Mouse (Mus musculus): Measurements from ENCODE around the gene Slc24a3. TPM values are rescaled to one million over a fixed set of nuclear protein-coding genes. Genes with fewer than 3 reads are reported as not detected.

Gene Slc24a3
- total and polyA plus RNA-seq, 2 experiments = 0.09 to 0.33 TPM

GRCm38 (mm10) chr2:145588009-145588737, 420.6 kb downstream of the Slc24a3 start:
- H3K4me3 ChIP-seq (ENCODE audit: insufficient read depth, low read depth, low read length) = no peak overlapping the region
- H3K36me3 ChIP-seq (ENCODE audit: control insufficient read depth, insufficient read depth, low read length) = no peaks in the 10 kb centered on the region
- H3K27ac ChIP-seq (replicated peaks; ENCODE audit: insufficient read depth, low read depth, low read length) = no peak overlapping the region
- H3K9ac ChIP-seq (ENCODE audit: low read depth, low read length) = no peak overlapping the region
- DNase-seq (ENCODE audit: extremely low read depth, low read depth, low spot score) = peak; percentile 24
- TF ChIP-seq CTCF (IDR thresholded peaks at IDR 0.05; ENCODE audit: low read depth, low read length) (peak; percentile 42), POLR2A (IDR thresholded peaks at IDR 0.05; ENCODE audit: extremely low read depth, insufficient read depth, low read length) (no peak)
- no peaks in the 10 kb centered on the region for H3K27me3 ChIP-seq (ENCODE audit: control insufficient read depth, insufficient read depth, low read length)
- no peaks in the 10 kb centered on the region for H3K79me2 ChIP-seq (ENCODE audit: control insufficient read depth, insufficient read depth, low read length)
- WGBS = 62% methylated on average over 8 of the region's 8 CpGs
- no peaks in the 10 kb centered on the region for H3K4me1 ChIP-seq (ENCODE audit: control insufficient read depth, insufficient read depth, low read length)

- Histone ChIP-seq H3K36me3 (ENCODE audit: control insufficient read depth, insufficient read depth, low read length) (no peaks in the 10 kb centered on the region), H3K4me1 (ENCODE audit: control insufficient read depth, insufficient read depth, low read length) (no peaks in the 10 kb centered on the region; the same call in 1 of the 2 replicates), H3K4me3 (ENCODE audit: insufficient read depth, low read depth, low read length) (no peak overlapping the region), H3K9ac (ENCODE audit: low read depth, low read length) (no peak overlapping the region), H3K79me2 (ENCODE audit: control insufficient read depth, insufficient read depth, low read length) (no peaks in the 10 kb centered on the region), H3K27ac (replicated peaks; ENCODE audit: insufficient read depth, low read depth, low read length) (no peak overlapping the region), H3K27me3 (ENCODE audit: control insufficient read depth, insufficient read depth, low read length) (no peaks in the 10 kb centered on the region)
- no peak for DNase-seq (ENCODE audit: extremely low read depth, low read depth, low spot score)
- TF ChIP-seq POLR2A (IDR thresholded peaks at IDR 0.05; ENCODE audit: extremely low read depth, insufficient read depth, low read length) (no peak), CTCF (IDR thresholded peaks at IDR 0.05; ENCODE audit: low read depth, low read length) (no peak)
- 84% methylated on average over 8 of the region's 8 CpGs for WGBS
Observed at GRCm38 (mm10) chr2:145591881-145592280, 424.3 kb downstream of the Slc24a3 start.

GRCm38 (mm10) chr2:145593649-145594347, 426.2 kb downstream of the Slc24a3 start:
- Histone ChIP-seq H3K4me3 (ENCODE audit: insufficient read depth, low read depth, low read length) (no peak overlapping the region), H3K9ac (ENCODE audit: low read depth, low read length) (no peak overlapping the region), H3K36me3 (ENCODE audit: control insufficient read depth, insufficient read depth, low read length) (no peaks in the 10 kb centered on the region), H3K79me2 (ENCODE audit: control insufficient read depth, insufficient read depth, low read length) (no peaks in the 10 kb centered on the region), H3K27ac (replicated peaks; ENCODE audit: insufficient read depth, low read depth, low read length) (no peak overlapping the region), H3K27me3 (ENCODE audit: control insufficient read depth, insufficient read depth, low read length) (no peaks in the 10 kb centered on the region), H3K4me1 (ENCODE audit: control insufficient read depth, insufficient read depth, low read length) (no peaks in the 10 kb centered on the region; the same call in 1 of the 2 replicates)
- DNase-seq (ENCODE audit: extremely low read depth, low read depth, low spot score) = peak; percentile 75
- no peak for TF ChIP-seq POLR2A (IDR thresholded peaks at IDR 0.05; ENCODE audit: extremely low read depth, insufficient read depth, low read length)
- 31% methylated on average over 3 of the region's 3 CpGs for WGBS

GRCm38 (mm10) chr2:145597866-145598265, 430.3 kb downstream of the Slc24a3 start:
- no peaks in the 10 kb centered on the region for H3K79me2 ChIP-seq (ENCODE audit: control insufficient read depth, insufficient read depth, low read length)
- no peaks in the 10 kb centered on the region for H3K27me3 ChIP-seq (ENCODE audit: control insufficient read depth, insufficient read depth, low read length)
- DNase-seq (ENCODE audit: extremely low read depth, low read depth, low spot score) = no peak
- H3K4me3 ChIP-seq (ENCODE audit: insufficient read depth, low read depth, low read length) = no peak overlapping the region
- 61% methylated on average over 5 of the region's 5 CpGs for WGBS
- no peak overlapping the region for H3K9ac ChIP-seq (ENCODE audit: low read depth, low read length)
- TF ChIP-seq POLR2A (IDR thresholded peaks at IDR 0.05; ENCODE audit: extremely low read depth, insufficient read depth, low read length) = no peak
- TF ChIP-seq CTCF (IDR thresholded peaks at IDR 0.05; ENCODE audit: low read depth, low read length) = no peak
- H3K27ac ChIP-seq (replicated peaks; ENCODE audit: insufficient read depth, low read depth, low read length) = no peak overlapping the region
- H3K36me3 ChIP-seq (ENCODE audit: control insufficient read depth, insufficient read depth, low read length) = no peaks in the 10 kb centered on the region
- no peaks in the 10 kb centered on the region; the same call in 1 of the 2 replicates for H3K4me1 ChIP-seq (ENCODE audit: control insufficient read depth, insufficient read depth, low read length)

GRCm38 (mm10) chr2:145607844-145608243, 440.3 kb downstream of the Slc24a3 start:
- WGBS = 86% methylated on average over 5 of the region's 5 CpGs

More at GRCm38 (mm10) chr2:145607844-145608243, 440.3 kb downstream of the Slc24a3 start:
- H3K79me2 ChIP-seq (ENCODE audit: control insufficient read depth, insufficient read depth, low read length) = no peaks in the 10 kb centered on the region
- H3K4me1 ChIP-seq (ENCODE audit: control insufficient read depth, insufficient read depth, low read length) = no peaks in the 10 kb centered on the region
- H3K36me3 ChIP-seq (ENCODE audit: control insufficient read depth, insufficient read depth, low read length) = no peaks in the 10 kb centered on the region
- no peak overlapping the region for H3K27ac ChIP-seq (replicated peaks; ENCODE audit: insufficient read depth, low read depth, low read length)
- H3K4me3 ChIP-seq (ENCODE audit: insufficient read depth, low read depth, low read length) = no peak overlapping the region
- no peak for DNase-seq (ENCODE audit: extremely low read depth, low read depth, low spot score)
- TF ChIP-seq CTCF (IDR thresholded peaks at IDR 0.05; ENCODE audit: low read depth, low read length) (no peak), POLR2A (IDR thresholded peaks at IDR 0.05; ENCODE audit: extremely low read depth, insufficient read depth, low read length) (no peak)
- H3K27me3 ChIP-seq (ENCODE audit: control insufficient read depth, insufficient read depth, low read length) = no peaks in the 10 kb centered on the region
- H3K9ac ChIP-seq (ENCODE audit: low read depth, low read length) = no peak overlapping the region

All from liver, adult 2 months (tissue).